Mouse (Mus musculus): Measurements from ENCODE around the gene Psmd9.
"Not testable (repeated sequence)": the region's sequence is repeated elsewhere in the genome, so short reads cannot be mapped to it uniquely, and the experiment has no call there.

Psmd9 gene

DNA sequence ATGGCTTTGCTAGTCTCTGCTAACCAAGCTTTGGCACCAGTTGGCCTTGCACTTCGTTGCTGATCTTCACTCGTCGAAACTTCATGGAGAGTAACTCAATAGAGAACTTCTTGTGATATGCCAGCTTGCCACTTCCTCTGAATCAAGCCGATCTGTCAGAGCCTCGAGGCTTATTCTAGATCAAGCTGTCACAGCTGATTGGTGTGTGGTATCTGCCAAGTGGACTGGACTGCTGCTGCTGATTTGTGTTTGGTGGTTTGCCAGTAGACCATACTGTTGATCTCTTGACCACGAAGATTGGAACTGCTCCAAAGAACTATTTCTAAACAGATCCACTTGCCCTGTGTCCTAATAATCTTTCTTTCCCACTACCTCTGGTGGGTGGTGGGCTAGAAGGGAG lies 22.2 kb downstream of the Psmd9 start:
- no peak for DNase-seq (ENCODE audit: low spot score in 2 of 2)

- DNase-seq (ENCODE audit: low spot score in 2 of 2) = no peak
These were observed 23.5 kb downstream of the Psmd9 start for GRCm38 (mm10) chr5:123192606-123193150.

DNA sequence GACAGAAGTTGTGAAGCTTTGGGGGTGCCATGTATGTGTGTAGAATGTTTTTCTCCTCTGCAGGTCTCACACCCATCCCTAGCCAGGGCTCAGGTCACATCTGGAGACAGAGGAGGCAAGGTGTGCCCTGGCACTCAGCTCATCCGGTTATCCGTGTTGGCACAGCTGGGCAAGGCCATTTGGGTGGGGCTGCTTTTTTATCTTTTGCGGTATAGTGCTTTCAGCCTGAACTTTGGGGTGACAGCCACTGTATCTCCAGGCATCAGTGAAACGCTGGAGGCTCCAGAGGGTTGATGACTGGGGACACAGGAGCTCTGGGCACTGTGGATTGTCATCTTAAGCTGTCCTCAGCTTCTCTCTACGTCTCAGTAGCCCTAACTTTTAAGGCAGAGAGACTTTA lies 24.2 kb downstream of the Psmd9 start:
- DNase-seq (ENCODE audit: low spot score in 2 of 2) = peak; percentile 81 to 83

DNA sequence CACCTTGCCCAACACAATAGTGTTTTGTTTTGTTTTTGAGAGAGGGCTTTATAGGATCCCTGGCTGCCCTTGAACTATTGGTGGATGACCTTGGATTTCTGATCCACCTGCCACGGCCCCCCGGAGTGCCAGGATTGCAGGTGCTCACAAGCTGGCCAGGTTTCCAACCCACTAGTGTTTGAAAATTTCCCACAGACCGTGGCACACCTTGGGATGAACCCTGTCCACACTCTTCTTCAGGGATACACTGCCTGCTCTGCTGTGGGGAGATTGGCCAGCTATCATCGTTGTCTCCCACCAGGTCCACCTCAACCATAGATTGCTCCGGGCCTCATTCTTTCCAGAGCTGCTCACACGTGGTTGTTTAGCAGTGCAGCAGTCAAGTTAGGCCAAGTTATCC lies 25.6 kb downstream of the Psmd9 start:
- no peak for DNase-seq (ENCODE audit: low spot score in 2 of 2)

DNA sequence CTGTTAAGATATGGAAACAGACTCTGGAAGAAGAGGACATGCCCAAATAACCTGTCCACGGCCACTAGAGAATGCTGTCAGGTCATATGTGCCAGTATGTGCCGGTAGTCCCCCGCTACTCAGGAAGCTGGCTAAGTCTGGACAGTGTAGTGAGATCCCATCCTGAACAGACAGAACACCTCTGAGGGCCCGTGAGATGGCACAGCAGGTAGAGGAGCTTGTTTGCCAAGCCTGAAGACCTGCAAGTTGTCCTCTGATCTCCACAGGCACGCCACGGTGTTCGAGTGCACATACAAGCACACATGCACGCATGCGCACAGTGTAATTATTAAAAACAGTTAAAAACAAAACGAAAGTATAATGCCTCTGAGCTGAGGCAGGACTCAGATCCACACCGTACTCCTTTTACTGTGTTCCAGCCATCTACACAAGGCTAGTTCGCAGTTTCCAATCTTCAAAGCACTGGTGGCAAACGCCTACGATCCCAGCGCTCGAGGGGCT lies 26.3 kb downstream of the Psmd9 start:
- DNase-seq (ENCODE audit: low spot score in 2 of 2) = peak in 1 of 2 experiments; percentile 59

GRCm38 (mm10) chr5:123196746-123197145 lies 27.5 kb downstream of the Psmd9 start:
- no peak for DNase-seq (ENCODE audit: low spot score in 2 of 2)

- DNase-seq (ENCODE audit: low spot score in 2 of 2) = peak; percentile 9 to 51
These were observed 29.3 kb downstream of the Psmd9 start for GRCm38 (mm10) chr5:123198523-123198922.

- DNase-seq (ENCODE audit: low spot score in 2 of 2) = peak in 1 of 2 experiments; percentile 12
These were observed 31.8 kb downstream of the Psmd9 start for GRCm38 (mm10) chr5:123200816-123201522.

- DNase-seq (ENCODE audit: low spot score in 2 of 2) = peak in 1 of 2 experiments; percentile 12
These were observed 32.3 kb downstream of the Psmd9 start for GRCm38 (mm10) chr5:123201523-123201892.

DNA sequence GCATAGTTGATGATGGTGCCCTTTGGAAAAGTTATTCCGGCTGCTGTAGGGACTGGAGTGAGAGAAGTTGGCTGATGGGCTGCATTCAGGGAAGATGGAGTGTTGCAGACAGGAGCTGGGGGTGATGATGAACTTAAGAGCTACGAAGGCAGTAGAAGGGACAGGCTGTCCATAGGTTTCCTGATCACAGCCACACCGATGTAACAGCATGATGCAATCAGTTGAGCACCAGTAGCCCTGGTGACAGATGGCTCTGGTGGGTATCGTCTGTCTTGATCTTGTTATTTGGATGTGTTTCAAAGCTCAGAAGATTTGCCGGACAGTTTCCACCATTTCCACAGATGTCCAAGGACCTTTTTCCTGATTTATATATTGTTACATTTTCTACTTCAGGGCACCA lies 32.8 kb downstream of the Psmd9 start:
- DNase-seq (ENCODE audit: low spot score in 2 of 2) = peak; percentile 20 to 49

DNA sequence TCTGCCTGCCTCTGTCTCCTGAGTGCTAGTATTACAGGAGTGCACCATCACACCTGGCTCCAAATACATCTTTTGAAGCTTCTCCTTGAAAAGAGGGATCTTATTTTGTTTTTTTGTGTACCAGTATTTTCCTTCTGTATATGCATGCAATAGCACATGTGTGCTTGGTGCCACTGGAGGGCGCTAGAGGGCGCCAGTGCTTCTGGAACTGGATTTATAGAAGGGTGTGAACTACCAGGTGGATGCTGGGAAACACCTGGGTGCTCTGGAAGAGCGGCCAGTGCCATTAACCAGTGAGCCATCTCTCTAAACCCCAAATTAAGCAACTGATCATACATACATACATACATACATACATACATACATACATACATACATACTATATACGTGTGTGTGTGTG lies 33.6 kb downstream of the Psmd9 start:
- DNase-seq (ENCODE audit: low spot score in 2 of 2) = not testable (repeated sequence)

DNA sequence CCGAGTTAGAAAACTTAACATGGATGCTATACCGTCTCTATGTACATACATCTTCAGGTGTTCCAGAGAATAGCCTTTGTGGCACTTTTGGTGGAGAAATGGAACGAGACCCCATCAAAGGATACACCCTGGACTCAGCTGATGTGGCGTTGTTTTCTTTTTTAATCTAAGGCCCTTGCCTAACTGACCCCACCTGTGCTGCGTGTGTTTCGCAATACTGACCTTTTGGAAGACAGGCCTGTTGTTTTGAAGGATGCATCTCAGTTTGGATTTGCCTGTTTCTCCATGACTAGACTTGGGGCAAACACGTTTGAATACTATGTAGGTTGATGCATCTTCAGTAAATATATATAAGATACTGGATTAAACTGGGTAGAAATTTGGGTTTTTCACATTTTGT lies 34.4 kb downstream of the Psmd9 start:
- not testable (repeated sequence) for DNase-seq (ENCODE audit: low spot score in 2 of 2)

DNA sequence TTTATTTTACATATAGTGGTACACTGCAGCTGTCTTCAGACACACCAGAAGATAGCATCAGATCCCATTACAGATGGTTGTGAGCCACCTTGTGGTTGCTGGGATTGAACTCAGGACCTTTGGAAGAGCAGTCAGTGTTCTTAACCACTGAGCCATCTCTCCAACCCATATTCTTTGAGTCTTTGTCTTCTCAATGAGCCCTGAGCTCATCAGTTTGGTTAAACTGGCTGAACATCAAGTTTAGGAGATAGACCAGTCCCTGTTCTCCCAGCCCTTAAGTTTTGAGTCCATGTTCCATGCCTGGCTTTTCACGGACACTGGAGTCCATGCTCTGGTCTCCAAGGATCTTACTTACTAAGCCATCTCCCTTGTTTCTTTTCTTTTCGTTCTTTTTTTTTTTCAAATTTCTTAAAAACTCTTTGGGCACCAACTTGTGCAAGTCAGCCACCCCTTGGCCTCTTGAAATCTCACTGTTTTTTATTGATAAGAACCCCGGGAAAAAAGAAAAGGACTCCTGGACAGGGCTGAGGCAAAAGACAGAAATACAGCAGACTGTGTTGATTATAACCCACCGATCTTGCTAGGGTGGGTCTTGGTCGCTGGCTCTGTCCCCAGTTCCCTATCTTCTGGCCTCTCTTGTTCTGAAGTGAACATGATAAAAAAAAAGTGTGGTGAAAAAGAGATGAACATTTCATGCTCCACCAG lies 53.3 kb downstream of the Psmd9 start:
- peak in 1 of 2 experiments; percentile 11 for DNase-seq (ENCODE audit: low spot score in 2 of 2)

DNA sequence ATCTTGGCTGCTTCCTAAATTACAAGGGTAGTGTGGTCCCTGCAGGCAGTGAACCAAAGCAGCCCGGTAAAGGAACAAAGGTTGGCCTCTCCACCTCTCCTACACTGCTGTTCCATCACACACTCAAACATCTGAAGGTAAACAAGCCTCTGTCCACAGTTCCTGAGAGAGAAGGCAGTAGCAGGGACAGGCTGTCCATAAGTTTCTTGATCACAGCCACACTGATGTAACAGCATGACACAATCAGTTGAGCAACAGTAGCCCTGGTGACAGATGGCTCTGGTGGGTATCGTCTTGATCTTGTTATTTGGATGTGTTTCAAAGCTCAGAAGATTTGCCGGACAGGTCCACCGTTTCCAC lies 53.8 kb downstream of the Psmd9 start:
- peak in 1 of 2 experiments; percentile 35 for DNase-seq (ENCODE audit: low spot score in 2 of 2)

GRCm38 (mm10) chr5:123223861-123224260 lies 54.6 kb downstream of the Psmd9 start:
- DNase-seq (ENCODE audit: low spot score in 2 of 2) = not testable (repeated sequence)

DNA sequence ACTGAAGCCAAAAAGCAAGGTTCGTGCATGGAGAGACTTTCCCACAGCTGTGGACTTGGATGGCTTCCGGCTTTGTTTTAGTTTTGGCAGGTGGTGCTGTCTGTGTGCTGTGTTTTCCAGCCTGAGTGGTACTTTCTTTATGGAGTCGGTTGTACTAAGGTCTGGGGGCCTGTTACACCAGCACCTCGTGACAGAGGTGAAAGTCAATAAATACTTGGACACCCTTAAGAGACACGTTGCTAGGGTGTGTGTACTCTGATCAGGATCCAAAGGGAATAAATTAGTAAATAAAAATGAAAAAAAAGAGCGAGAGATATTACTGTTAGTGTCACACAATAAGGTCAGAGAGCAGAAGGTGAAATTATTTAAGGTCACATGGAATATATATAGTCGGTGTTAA lies 57.6 kb downstream of the Psmd9 start:
- peak in 1 of 2 experiments; percentile 8 for DNase-seq (ENCODE audit: low spot score in 2 of 2)

- DNase-seq (ENCODE audit: low spot score in 2 of 2) = peak; percentile 97 to 99
These were observed 58.7 kb downstream of the Psmd9 start for GRCm38 (mm10) chr5:123227762-123228523.

- DNase-seq (ENCODE audit: low spot score in 2 of 2) = peak in 1 of 2 experiments; percentile 19
These were observed 59.3 kb downstream of the Psmd9 start for GRCm38 (mm10) chr5:123228524-123228922.

DNA sequence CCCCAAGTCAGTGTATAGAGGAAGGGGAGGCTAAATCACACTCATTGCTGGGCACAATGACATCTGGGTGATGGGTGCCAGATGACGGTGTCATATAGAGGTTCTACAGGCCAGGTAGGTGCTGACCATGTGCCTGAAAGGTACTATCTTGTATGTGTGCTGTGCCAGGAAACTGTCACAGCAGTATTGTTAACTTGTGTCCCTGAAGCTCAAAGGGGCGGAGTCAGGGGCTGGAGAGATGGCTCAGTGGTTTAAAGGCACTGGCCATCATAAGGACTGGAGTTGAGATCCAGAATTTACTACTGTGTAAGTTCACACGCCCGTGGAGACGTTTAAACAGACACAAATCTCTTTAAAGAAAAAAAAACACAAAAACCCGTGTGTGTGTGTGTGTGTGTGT lies 60.1 kb downstream of the Psmd9 start:
- peak in 1 of 2 experiments; percentile 37 for DNase-seq (ENCODE audit: low spot score in 2 of 2)

DNA sequence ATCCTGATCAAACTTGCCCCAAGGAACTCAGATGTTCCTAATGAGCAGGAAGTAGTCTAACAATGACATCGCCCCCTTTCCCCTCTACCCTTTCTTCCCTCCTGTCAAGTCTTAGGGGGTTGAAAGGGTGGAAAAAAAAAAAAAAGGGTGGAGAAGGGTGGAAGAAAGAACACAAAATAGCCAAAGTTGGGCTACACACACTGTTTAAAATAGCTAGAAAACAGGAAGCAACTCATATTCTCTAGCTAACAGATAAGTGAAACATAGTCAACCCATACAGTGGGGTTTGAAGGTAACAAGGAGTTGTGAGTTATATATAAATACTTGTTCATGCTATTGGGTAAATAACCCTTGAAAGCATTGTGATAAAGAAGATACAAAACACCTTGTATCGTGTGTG lies 63.0 kb downstream of the Psmd9 start:
- no peak for DNase-seq (ENCODE audit: low spot score in 2 of 2)

DNA sequence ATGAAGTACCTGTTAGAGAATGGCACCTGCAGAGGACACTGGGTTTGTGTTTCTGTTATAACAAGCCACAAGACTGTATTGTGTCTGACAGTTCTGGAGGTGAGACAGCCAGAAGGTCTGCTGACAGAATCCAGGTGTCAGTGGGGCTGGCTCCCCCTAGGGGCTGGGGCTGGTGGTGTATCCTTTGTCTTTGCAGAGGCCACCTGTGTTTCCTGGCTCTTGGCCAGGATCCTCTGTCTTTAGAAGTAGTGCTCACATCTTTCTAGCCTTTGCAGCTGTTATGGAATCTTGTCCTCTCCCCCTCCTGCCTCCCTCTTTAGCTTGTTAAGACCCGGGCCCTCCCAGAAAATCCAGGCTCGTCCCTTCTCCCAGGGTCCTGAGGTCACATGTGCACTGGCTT lies 66.5 kb downstream of the Psmd9 start:
- DNase-seq (ENCODE audit: low spot score in 2 of 2) = peak; percentile 75 to 84

DNA sequence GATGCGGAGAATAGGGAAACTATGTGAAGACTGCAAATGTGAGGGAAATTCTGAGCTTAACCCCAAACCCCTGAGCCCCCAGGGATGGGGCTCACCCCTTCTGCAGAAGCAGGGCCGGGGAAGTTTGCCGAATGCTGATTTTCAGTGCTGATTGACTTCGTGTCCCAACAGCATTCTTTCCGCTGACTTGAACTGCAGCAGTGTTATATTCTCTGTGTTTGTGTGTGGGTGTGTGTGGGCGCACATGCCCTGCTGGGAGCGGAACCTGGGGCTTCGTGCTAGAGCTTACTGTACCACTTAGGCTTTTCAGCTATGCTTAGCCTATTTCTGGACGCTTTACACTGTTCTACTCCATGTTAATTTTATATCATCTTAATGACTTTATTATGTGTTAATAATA lies 67.2 kb downstream of the Psmd9 start:
- DNase-seq (ENCODE audit: low spot score in 2 of 2) = no peak
